Mouse (Mus musculus) spleen, adult 2 months (tissue): ENCODE data around the gene Tnnt1. TPM values are rescaled to one million over a fixed set of nuclear protein-coding genes. Genes with fewer than 3 reads are reported as not detected.
A peak's percentile ranks its signal among the peaks of the same experiment; 100 is the strongest.

Experiments used
- DNase-seq, 2 experiments: peaks; one replicate each; pipeline versions ENCODE4 v3.0.0 to v3.0.0-alpha.2; 2012 to 2021; ENCODE audit warnings: low spot score in 2 of 2, low read depth in 1 of 2
- H3K27ac ChIP-seq: fragments of 200-500 bp; 2 replicates; pipeline ENCODE4 v1.5.1; 2012; ENCODE audit warnings: low read length, inconsistent platforms; ENCODE audit not compliant: insufficient read depth
- H3K27me3 ChIP-seq: fragments of 200-500 bp; 2 replicates; pipeline ENCODE4 v1.6.1; 2012; ENCODE audit warnings: mild to moderate bottlenecking, moderate library complexity, low read length, inconsistent platforms; ENCODE audit not compliant: control insufficient read depth, insufficient read depth
- H3K36me3 ChIP-seq: fragments of 200-500 bp; 2 replicates; pipeline ENCODE4 v1.6.1; 2012; ENCODE audit warnings: mild to moderate bottlenecking, low read length, inconsistent platforms; ENCODE audit not compliant: control insufficient read depth, insufficient read depth
- H3K4me1 ChIP-seq: fragments of 200-500 bp; 2 replicates; pipeline ENCODE4 v1.6.1; 2011; ENCODE audit warnings: inconsistent platforms; ENCODE audit not compliant: control insufficient read depth, insufficient read depth, insufficient read length
- H3K4me3 ChIP-seq: fragments of 200-500 bp; 2 replicates; pipeline ENCODE4 v1.5.1; 2011; ENCODE audit warnings: mild to moderate bottlenecking, inconsistent platforms; ENCODE audit not compliant: insufficient read depth, insufficient read length; ENCODE audit errors: extremely low read depth
- CTCF ChIP-seq: fragments of 200-500 bp; IDR thresholded peaks from 2 replicates; pipeline ENCODE4 v1.5.1; 2011; ENCODE audit warnings: mild to moderate bottlenecking, inconsistent platforms; ENCODE audit not compliant: insufficient read depth, insufficient read length, insufficient replicate concordance; ENCODE audit errors: extremely low read depth
- POLR2A ChIP-seq: fragments of 200-500 bp; IDR thresholded peaks from 2 replicates; pipeline ENCODE4 v1.6.1; 2011; ENCODE audit warnings: low read depth, low read length, inconsistent platforms
- WGBS: fragments of 180-500 bp; shearing (Covaris S2); methylation state at CpG from one replicate; pipeline ENCODE4 v1.1.7; 2018; 5-methylcytosine and 5-hydroxymethylcytosine counted together
- polyA plus RNA-seq: library from polyadenylated mRNA; depleted of rRNA; stranded (reverse); fragments of >200 nt; gene quantifications from 2 replicates; pipeline ENCODE4 v1.2.3, GENCODE M21; 2012

Gene Tnnt1
- polyA plus RNA-seq, 1 experiment: 0.53 TPM

- DNase-seq: no peak
These were observed 18.8 kb downstream of the Tnnt1 start for GRCm38 (mm10) chr7:4497271-4497903.

GRCm38 (mm10) chr7:4496468-4496867, 19.7 kb downstream of the Tnnt1 start:
- Histone ChIP-seq H3K27me3 (no peaks in the 10 kb centered on the region), H3K4me1 (peaks cover 21% of the 10 kb centered on the region; the same call in 1 of the 2 replicates), H3K27ac (no peak overlapping the region), H3K36me3 (peaks cover 6% of the 10 kb centered on the region; the same call in 1 of the 2 replicates), H3K4me3 (no peak overlapping the region)
- TF ChIP-seq CTCF (no peak), POLR2A (no peak)
- no peak for DNase-seq
- 89% methylated on average over 3 of the region's 3 CpGs for WGBS

More at GRCm38 (mm10) chr7:4497271-4497903, 18.8 kb downstream of the Tnnt1 start:
- H3K27ac ChIP-seq: no peak overlapping the region
- H3K36me3 ChIP-seq: peaks cover 6% of the 10 kb centered on the region; the same call in 1 of the 2 replicates
- WGBS: 92% methylated on average over 9 of the region's 9 CpGs
- peaks cover 21% of the 10 kb centered on the region; the same call in 1 of the 2 replicates for H3K4me1 ChIP-seq
- TF ChIP-seq POLR2A (no peak), CTCF (no peak)
- no peaks in the 10 kb centered on the region for H3K27me3 ChIP-seq
- H3K4me3 ChIP-seq: no peak overlapping the region

- H3K27me3 ChIP-seq: no peaks in the 10 kb centered on the region
- 40% methylated on average over 1 of the region's 1 CpGs for WGBS
- H3K36me3 ChIP-seq: peaks cover 10% of the 10 kb centered on the region
- no peak overlapping the region for H3K27ac ChIP-seq
- peaks cover 11% of the 10 kb centered on the region; the same call in 1 of the 2 replicates for H3K4me1 ChIP-seq
- no peak for DNase-seq
- TF ChIP-seq CTCF: no peak
- TF ChIP-seq POLR2A: no peak
- no peak overlapping the region for H3K4me3 ChIP-seq
These were observed 22.2 kb downstream of the Tnnt1 start for GRCm38 (mm10) chr7:4493991-4494390.

- peak in 1 of 2 experiments; percentile 43 for DNase-seq
- Histone ChIP-seq H3K36me3 (peaks cover 13% of the 10 kb centered on the region), H3K27ac (0 out of 2 replicates have a peak overlapping the region, but pooled peaks have one; percentile 6), H3K27me3 (no peaks in the 10 kb centered on the region), H3K4me3 (no peak overlapping the region), H3K4me1 (peaks cover 8% of the 10 kb centered on the region; the same call in 1 of the 2 replicates)
- WGBS: 42% methylated on average over 13 of the region's 13 CpGs
- TF ChIP-seq POLR2A (no peak), CTCF (no peak)
These were observed 23.6 kb downstream of the Tnnt1 start for GRCm38 (mm10) chr7:4492284-4493224.

GRCm38 (mm10) chr7:4491308-4491707, 24.9 kb downstream of the Tnnt1 start:
- no peak for TF ChIP-seq POLR2A
- TF ChIP-seq CTCF: no peak
- Histone ChIP-seq H3K4me3 (no peak overlapping the region), H3K27ac (no peak overlapping the region), H3K27me3 (no peaks in the 10 kb centered on the region), H3K36me3 (peaks cover 17% of the 10 kb centered on the region), H3K4me1 (peaks cover 8% of the 10 kb centered on the region; the same call in 1 of the 2 replicates)
- WGBS: 69% methylated on average over 6 of the region's 6 CpGs
- DNase-seq: no peak

GRCm38 (mm10) chr7:4482281-4482680, 33.9 kb downstream of the Tnnt1 start:
- no peaks in the 10 kb centered on the region for H3K4me1 ChIP-seq
- peaks cover 2% of the 10 kb centered on the region; the same call in 1 of the 2 replicates for H3K27me3 ChIP-seq
- TF ChIP-seq CTCF: no peak
- no peak for TF ChIP-seq POLR2A
- H3K4me3 ChIP-seq: no peak overlapping the region
- DNase-seq: no peak
- H3K36me3 ChIP-seq: peaks cover 45% of the 10 kb centered on the region
- 95% methylated on average over 12 of the region's 12 CpGs for WGBS
- H3K27ac ChIP-seq: no peak overlapping the region
